Mouse (Mus musculus): ENCODE measurements at regions not wholly inside any gene's neighbourhood (a gene's known extent, or its start where the extent isn't known, plus 50 kb on each side); places are given as distances from the start of the nearest gene placed in this dataset.

GRCm38 (mm10) chr1:75997222-75997621 is 451.2 kb downstream of the Slc4a3 start:
- DNase-seq (ENCODE audit: low spot score in 2 of 2) = no peak

- DNase-seq (ENCODE audit: low spot score in 2 of 2) = no peak
These were observed 455.1 kb downstream of the Slc4a3 start for GRCm38 (mm10) chr1:76001124-76001523.

GRCm38 (mm10) chr1:76009601-76010000 is 463.5 kb downstream of the Slc4a3 start:
- peak; percentile 71 to 77 for DNase-seq (ENCODE audit: low spot score in 2 of 2)

- peak; percentile 62 to 63 for DNase-seq (ENCODE audit: low spot score in 2 of 2)
These were observed 464.2 kb downstream of the Slc4a3 start for GRCm38 (mm10) chr1:76010212-76010800.

GRCm38 (mm10) chr1:76018588-76018987 is 472.5 kb downstream of the Slc4a3 start:
- no peak for DNase-seq (ENCODE audit: low spot score in 2 of 2)

- no peak for DNase-seq (ENCODE audit: low spot score in 2 of 2)
These were observed 473.0 kb downstream of the Slc4a3 start for GRCm38 (mm10) chr1:76019071-76019470.

- no peak for DNase-seq (ENCODE audit: low spot score in 2 of 2)
These were observed 478.6 kb downstream of the Slc4a3 start for GRCm38 (mm10) chr1:76024650-76025049.

GRCm38 (mm10) chr1:76025389-76025788 is 479.3 kb downstream of the Slc4a3 start:
- peak in 1 of 2 experiments; percentile 11 for DNase-seq (ENCODE audit: low spot score in 2 of 2)

GRCm38 (mm10) chr1:76029059-76029458 is 483.0 kb downstream of the Slc4a3 start:
- DNase-seq (ENCODE audit: low spot score in 2 of 2) = no peak

- peak; percentile 15 to 38 for DNase-seq (ENCODE audit: low spot score in 2 of 2)
These were observed 485.3 kb downstream of the Slc4a3 start for GRCm38 (mm10) chr1:76031171-76031922.

GRCm38 (mm10) chr1:76031923-76032285 is 485.8 kb downstream of the Slc4a3 start:
- DNase-seq (ENCODE audit: low spot score in 2 of 2) = no peak

- DNase-seq (ENCODE audit: low spot score in 2 of 2) = no peak
These were observed 486.6 kb downstream of the Slc4a3 start for GRCm38 (mm10) chr1:76032626-76033025.

GRCm38 (mm10) chr1:76036316-76036715 is 490.2 kb downstream of the Slc4a3 start:
- no peak for DNase-seq (ENCODE audit: low spot score in 2 of 2)

- DNase-seq (ENCODE audit: low spot score in 2 of 2) = peak; percentile 87 to 88
These were observed 493.1 kb downstream of the Slc4a3 start for GRCm38 (mm10) chr1:76039029-76039655.

- peak in 1 of 2 experiments; percentile 29 for DNase-seq (ENCODE audit: low spot score in 2 of 2)
These were observed 493.6 kb downstream of the Slc4a3 start for GRCm38 (mm10) chr1:76039661-76040060.

- DNase-seq (ENCODE audit: low spot score in 2 of 2) = no peak
These were observed 504.2 kb downstream of the Slc4a3 start for GRCm38 (mm10) chr1:76050264-76050663.

GRCm38 (mm10) chr1:76053378-76054171 is 507.5 kb downstream of the Slc4a3 start:
- DNase-seq (ENCODE audit: low spot score in 2 of 2) = no peak

GRCm38 (mm10) chr1:76065783-76066182 is 519.7 kb downstream of the Slc4a3 start:
- DNase-seq (ENCODE audit: low spot score in 2 of 2) = no peak

- no peak for DNase-seq (ENCODE audit: low spot score in 2 of 2)
These were observed 524.8 kb downstream of the Slc4a3 start for GRCm38 (mm10) chr1:76070831-76071321.

GRCm38 (mm10) chr1:76075213-76075612 is 529.1 kb downstream of the Slc4a3 start:
- peak in 1 of 2 experiments; percentile 28 for DNase-seq (ENCODE audit: low spot score in 2 of 2)

GRCm38 (mm10) chr1:76075685-76076455 is 529.8 kb downstream of the Slc4a3 start:
- DNase-seq (ENCODE audit: low spot score in 2 of 2) = no peak

All from heart, adult 9 months (tissue).